Mouse (Mus musculus) adrenal gland, postnatal 25 days (tissue): ENCODE measurements at regions not wholly inside any gene's neighbourhood (a gene's known extent, or its start where the extent isn't known, plus 50 kb on each side); places are given as distances from the start of the nearest gene placed in this dataset.

ENCODE experiments used
- DNase-seq: peaks from one replicate; pipeline ENCODE4 v3.0.0; 2021; ENCODE audit warnings: mixed read lengths

GRCm38 (mm10) chr8:88417307-88418095 is 55.5 kb upstream of the Brd7 start:
- DNase-seq: no peak

GRCm38 (mm10) chr8:88423264-88423663 is 61.3 kb upstream of the Brd7 start:
- DNase-seq: no peak

- no peak for DNase-seq
Measured at GRCm38 (mm10) chr8:88428560-88428959, 66.6 kb upstream of the Brd7 start.

GRCm38 (mm10) chr8:88431389-88431788 is 69.4 kb upstream of the Brd7 start:
- no peak for DNase-seq

DNA sequence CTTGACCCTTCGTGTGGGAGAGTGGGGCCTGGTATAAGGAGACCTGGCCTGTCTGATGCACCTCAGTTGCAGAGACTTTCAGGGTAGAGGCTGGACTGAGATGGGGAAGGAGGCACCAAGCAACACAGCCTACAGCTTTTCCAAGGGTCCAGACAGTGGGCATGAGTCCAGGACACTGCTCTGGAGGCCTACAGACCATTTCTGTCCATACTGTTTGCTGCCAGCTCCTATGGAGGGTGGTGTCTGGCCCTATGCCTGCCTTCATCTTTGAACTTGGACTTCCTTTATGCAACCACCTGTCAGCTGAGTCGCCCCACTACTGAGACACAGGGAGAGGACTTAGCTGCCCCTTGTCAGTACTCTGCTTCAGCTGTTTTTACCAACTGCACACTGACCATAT is 73.7 kb upstream of the Brd7 start:
- DNase-seq: no peak

DNA sequence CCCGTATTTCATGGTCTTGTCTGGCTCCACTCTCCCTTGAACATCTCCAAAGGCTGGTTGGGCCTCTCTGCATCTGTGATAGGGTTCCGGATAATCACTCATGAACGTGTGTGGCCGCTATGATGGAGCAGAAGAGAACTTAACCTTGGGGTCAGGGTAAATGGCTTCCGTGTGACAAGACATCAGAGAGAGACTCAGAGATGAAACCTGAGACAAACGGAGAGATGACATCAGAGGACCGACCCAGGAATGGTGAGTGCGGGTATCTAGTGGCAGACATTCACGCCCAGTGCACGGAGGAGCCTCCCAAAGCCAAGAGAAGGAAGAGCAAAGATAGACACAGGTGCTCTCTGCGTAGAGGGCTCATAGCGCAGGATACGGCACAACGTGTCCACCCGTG is 78.2 kb upstream of the Brd7 start:
- no peak for DNase-seq

GRCm38 (mm10) chr8:88443397-88443796 is 77.8 kb upstream of the Nkd1 start:
- DNase-seq: no peak

DNA sequence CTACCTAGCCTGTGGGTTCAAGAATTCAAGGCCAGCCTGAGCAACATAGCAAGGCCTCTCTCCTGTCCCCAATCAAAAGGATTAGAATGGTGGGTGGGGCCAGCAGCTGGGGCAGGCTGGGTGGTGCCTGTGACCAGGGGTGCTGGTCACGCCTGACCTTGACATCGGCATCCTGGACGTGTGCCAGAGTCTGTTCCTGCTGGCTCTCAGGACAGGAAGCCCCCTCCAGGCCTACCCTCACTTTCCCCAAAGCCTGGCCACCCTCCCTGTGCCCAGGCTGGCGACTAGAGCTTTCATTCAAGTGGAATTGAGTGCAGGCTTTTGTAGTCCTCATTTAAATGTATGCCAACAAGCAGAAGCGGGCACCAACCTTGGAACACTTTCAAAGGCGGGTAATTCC is 73.7 kb upstream of the Nkd1 start:
- DNase-seq: peak; percentile 45

DNA sequence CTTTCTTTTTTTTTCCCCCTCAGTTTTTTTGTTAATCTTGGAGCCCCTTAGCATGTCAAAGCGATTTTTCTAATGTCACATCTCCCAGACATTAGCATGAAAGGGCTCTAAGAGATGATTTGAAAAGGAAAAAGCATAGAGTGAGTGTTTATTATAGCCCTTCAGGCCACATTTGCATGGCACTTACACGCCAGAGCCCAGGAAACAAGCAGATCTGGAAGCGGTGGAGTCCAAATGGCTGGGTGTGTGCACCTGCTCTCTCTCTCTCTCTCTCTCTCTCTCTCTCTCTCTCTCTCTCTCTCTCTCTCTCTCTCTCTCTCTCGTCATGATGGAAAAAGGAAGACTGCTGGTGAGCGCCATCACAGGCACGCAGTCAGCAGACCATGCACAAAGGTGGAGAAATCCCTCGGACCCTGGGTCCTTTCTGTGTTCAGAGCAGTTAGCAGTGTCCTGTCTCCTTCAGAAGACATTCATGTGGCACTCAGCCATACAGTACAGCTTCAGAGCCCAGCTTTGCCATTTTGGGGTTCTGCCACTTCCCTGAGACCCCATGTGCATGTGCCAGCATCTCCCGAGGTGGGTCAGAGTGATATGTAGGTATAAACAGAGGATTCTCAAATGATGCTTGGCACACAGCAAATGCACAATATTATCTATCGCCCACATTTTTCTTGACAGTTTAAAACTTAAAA is 73.2 kb upstream of the Nkd1 start:
- DNase-seq: no peak

GRCm38 (mm10) chr8:88449001-88449400 is 72.2 kb upstream of the Nkd1 start:
- DNase-seq: no peak

DNA sequence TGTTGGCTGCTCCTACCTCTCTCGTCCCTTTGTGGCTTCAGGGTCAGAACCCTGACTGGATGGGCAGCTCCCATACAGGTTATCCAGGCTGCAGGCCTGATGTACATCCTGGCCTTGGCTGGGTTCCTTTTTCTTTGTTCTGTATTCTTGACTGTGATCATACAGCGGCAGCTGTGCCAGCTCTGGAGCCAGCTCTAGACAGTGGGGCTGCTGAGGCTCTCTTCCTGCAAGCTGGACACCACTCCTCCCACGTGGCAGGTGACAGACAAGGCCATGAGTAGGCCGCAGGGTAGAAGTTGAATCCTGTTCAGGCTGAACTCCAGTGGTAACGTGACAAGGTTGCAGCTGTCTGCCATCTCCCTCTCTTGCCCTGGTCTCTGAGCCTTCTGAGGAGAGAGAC is 71.6 kb upstream of the Nkd1 start:
- DNase-seq: peak; percentile 16

DNA sequence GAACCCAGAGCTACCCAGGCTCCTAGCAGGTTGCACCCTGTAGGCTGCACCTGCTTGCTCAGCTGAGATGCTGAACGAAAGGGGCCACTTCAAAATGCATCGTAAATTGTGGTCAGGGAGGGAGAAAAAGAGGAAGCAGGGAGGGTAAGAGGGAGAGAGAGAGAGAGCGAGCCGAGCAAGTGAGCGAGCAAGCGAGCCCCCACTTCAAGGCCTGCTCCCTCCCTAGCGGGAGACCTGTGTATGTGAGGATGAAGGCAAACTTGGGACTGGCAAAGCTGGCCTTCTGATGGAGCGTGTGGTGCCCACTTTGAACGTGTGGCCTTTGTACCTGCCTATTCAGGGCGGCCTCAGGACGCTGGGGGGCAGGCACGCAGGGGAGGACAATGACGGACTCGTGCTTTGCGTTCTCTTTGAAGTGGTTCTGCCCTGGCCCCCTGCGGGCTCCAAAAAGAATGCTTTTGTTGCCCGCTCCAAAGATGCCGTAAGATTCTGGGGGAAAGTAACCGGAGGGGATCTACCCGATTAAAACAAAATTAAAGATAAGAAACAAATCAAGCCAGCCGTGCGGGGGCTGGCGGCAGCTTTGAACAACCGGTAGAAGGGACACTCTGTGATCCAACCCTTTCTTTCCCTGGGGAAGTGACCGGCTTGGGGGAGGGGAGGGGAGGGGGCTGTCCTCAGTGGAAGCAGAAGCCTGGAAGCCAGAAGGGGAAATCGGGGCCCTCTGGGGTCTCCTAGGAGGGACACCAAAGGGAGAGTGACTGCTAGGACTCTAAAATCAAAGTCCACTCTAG is 70.1 kb upstream of the Nkd1 start:
- no peak for DNase-seq

GRCm38 (mm10) chr8:88451658-88452500 is 69.3 kb upstream of the Nkd1 start:
- DNase-seq: no peak

DNA sequence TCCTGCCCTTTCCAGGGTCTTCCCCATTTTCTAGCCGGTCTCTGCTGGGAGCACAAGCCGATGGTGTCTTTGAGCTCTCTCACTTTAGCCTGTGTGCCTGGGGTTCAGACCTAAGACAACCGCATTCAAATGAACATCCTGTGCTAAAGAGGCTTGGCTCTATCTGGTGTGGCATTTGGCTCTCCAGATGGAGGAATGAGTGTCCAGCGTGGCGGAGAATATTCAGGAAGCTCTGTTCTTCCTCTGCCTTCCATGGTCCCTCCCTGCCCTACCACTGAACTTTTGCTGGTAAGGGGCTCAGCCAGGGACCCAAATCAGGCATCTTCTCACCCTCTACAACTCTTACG is 68.7 kb upstream of the Nkd1 start:
- DNase-seq: no peak

- peak; percentile 82 for DNase-seq
Measured at GRCm38 (mm10) chr8:88454048-88454696, 67.0 kb upstream of the Nkd1 start.

DNA sequence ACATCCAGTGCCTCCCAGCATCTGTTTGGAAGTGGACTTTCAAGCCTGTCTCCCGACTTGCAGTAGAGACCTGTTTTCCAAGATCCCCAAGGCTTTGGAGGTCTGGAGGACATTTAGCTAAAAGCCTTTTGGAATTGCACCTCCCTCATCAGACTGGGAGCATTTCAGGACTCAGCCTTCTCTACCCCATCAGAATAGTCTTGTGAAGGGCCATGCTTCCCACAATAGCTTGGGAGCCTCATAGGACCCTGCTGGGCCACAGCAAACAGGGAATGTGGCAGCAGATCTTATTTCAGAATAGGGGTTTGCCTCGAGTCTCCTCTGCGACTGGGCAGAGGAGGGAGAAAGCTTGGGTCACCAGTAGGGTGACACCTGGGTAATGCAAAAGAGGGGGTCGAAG is 66.2 kb upstream of the Nkd1 start:
- no peak for DNase-seq

DNA sequence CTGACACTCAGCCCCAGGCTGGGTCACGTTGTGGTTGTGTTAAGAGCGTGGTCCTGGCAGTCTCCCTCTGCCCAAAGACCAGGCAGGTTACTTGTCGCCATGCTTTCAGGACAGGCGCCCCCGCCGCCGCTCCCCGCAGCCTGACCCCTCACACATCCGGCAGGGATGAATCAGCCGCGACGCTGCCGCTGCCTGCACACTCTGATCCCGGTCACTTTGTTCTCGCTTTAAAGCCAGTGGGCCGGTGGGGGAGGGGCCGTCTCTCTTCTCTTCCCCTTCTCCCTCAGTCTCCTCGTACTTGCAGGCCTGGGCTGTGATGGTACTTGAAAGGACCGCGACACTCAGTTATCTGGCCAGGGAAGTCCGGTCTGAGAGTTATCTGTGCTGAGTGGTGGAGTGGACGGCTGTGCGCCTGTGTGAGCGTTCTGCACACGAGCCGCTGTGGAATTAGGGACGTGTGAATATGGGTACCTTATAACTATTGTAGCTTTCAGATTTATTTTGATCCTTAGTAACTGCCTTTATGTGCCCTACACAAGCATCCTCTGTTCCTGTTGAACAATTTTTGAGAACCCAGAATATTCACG is 65.6 kb upstream of the Nkd1 start:
- peak; percentile 63 for DNase-seq

DNA sequence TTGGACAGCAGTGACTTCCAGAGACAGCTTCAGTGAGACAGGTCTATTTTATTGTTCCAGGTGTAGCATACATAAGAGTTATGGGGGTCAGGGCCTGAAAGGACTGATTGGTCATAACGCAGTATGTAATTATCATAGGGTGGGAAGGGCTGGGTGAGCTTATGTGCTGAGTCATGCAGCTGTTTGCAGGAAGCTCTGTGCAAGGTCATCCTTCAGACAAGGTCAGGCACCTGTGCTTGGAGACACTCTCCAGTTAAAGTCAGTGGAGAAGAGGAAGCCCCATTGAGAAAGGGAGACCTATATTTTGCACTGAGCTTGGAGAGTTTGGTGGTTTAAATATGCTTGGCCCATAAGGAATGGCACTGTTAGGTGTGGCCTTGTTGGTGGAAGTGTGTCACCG is 62.0 kb upstream of the Nkd1 start:
- DNase-seq: no peak

DNA sequence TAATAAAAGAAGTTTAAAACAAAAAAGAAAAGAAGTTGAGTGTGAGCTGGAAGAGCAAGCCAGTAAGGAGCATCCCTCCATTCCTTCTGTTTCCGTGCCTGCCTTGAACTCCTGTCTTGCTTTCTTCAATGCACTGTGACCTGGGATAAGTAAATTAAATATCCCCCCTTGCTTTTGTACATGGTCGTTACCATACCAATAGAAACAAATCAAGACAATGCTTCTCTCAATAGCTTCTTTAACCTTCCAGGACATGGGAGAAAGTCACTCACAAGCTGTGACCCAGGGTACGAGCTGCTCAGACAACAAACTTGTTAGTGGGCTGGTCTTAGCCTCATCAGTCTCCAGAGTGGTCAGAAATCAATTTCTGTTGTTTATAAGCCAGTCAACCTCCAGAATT is 53.4 kb upstream of the Nkd1 start:
- DNase-seq: no peak

DNA sequence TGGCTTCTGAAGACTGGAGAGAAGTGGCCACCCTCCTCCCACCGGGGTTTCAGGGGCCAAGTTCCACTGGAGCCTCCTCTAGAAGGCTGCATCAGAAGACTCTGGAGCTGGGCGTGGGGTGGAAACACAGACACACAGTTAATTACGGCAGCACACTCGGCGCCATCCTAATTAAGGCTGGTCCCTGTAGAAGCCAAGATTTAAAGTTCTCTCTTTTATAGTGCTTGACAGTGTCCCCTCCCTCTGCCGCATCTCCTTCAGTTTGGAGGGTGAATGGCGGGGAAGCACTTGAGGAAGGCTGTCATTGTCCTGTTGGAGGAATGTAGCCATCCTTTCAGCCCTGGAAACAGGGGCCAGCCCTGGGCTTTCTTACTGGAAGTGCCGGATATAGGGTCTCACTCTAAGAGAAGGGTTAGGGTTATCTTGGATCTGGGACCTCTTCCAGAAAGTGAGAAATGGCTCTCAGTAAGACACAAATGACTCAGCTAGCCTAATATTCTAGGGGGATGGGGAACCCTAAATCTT is 50.2 kb upstream of the Nkd1 start:
- DNase-seq: no peak
